Mouse (Mus musculus): ENCODE results near the gene Lin54.

DNA sequence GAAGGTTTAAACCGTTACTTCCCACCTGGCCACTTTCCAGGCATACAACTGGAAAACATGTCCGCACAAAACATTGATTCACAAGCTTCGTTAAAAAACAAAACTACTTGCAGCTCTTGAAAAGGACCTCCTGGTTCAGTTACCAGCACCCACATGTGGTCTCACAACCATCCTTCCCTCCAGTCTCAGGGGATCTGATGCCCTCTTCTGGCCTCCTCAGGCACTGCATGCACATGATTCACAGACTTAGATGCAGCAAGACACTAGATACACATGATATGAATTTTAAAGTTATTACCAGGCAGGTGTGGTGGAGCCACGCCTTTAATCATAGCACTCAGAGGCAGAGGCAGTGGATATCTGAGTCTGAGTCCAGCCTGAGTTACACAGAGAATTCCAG is 63.4 kb downstream of the Lin54 start:
- TF ChIP-seq EP300 (IDR thresholded peaks at IDR 0.05; ENCODE audit: insufficient read depth, low read depth, low read length): no peak
- TF ChIP-seq CTCF (IDR thresholded peaks at IDR 0.05; ENCODE audit: low read depth, low read length): peak; percentile 59

Data from ES-Bruce4 (cell line).